Mouse (Mus musculus): ENCODE measurements at regions not wholly inside any gene's neighbourhood (a gene's known extent, or its start where the extent isn't known, plus 50 kb on each side); places are given as distances from the start of the nearest gene placed in this dataset.

DNA sequence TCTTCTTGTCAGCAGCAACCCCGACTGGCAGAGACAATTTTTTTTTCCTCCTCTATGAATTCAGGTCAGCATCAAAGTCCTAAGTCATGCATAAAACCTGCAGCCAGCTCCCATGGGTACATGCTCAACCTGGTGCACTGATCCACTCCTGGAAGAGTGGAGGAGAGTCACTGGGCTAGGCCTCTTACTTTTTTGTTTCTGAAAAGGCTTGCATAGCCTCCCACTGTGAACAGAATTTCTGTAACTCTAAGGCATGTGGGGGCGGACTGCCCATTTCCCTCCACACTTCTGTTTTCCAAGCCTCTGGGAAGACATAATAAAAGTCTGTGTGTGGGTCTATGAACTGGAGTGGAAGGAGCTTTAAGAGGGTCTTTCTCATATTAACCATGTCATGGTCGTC lies 218.8 kb downstream of the Gpat3 start:
- no peaks in the 10 kb centered on the region for H3K27me3 ChIP-seq (ENCODE audit: insufficient read depth, poor library complexity, severe bottlenecking)
- H3K36me3 ChIP-seq, result no peaks in the 10 kb centered on the region
- no peaks in the 10 kb centered on the region for H3K9me3 ChIP-seq
- whole genome bisulfite sequencing, result 85% methylated on average over 3 of the region's 3 CpGs
- no peaks in the 10 kb centered on the region for H3K4me1 ChIP-seq
- DNase-seq (ENCODE audit: low spot score), result no peak
- no peak overlapping the region for H3K4me3 ChIP-seq
- no peak overlapping the region for H3K27ac ChIP-seq

DNA sequence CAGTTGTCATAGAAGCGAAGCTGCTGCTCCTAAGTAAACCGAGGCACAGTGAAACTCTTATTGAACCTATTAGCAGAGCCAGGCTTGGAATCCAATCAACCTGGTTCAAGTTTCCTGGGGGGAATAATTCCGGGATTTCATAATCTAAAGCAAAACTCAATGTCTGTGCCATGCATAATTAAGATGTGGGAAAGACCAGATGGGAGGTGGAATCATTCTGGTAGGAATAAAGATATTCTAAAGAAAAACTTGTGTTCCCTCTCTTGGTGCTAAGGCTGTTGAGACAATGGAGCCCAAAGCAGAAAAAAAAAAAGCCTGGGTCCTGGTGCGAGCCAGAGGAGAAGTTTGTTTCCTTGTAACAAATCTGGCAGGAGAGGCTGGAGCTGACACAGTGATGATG lies 217.7 kb downstream of the Gpat3 start:
- H3K4me3 ChIP-seq, result no peak overlapping the region
- no peak overlapping the region for H3K27ac ChIP-seq
- no peaks in the 10 kb centered on the region for H3K27me3 ChIP-seq (ENCODE audit: insufficient read depth, poor library complexity, severe bottlenecking)
- H3K9me3 ChIP-seq, result no peaks in the 10 kb centered on the region
- no peak for DNase-seq (ENCODE audit: low spot score)
- WGBS, result 79% methylated on average over 4 of the region's 4 CpGs
- H3K36me3 ChIP-seq, result no peaks in the 10 kb centered on the region
- no peaks in the 10 kb centered on the region for H3K4me1 ChIP-seq

DNA sequence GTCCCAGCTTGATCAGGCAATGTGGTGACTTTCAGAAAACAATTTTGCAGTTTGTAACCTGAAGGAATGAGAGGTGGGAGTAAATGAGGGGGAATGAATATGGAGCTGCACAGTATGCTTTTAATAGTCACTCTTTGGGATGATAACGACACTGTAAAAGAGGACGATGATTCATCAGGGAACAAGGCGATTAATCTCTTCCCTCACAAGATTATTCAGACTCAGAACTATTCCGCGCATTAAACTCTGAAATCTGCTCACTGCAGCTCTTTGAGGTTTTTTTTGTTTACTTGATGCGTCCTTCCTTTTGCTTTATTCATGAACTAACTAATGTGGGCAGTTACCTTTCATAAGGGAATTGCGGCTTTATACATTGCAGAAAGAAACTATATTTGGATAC lies 206.1 kb downstream of the Gpat3 start:
- WGBS, result 88% methylated on average over 7 of the region's 7 CpGs
- Histone ChIP-seq H3K27me3 (ENCODE audit: insufficient read depth, poor library complexity, severe bottlenecking) (no peaks in the 10 kb centered on the region), H3K27ac (no peak overlapping the region), H3K4me1 (no peaks in the 10 kb centered on the region), H3K9me3 (no peaks in the 10 kb centered on the region), H3K36me3 (no peaks in the 10 kb centered on the region), H3K4me3 (no peak overlapping the region)
- no peak for DNase-seq (ENCODE audit: low spot score)

- 49% methylated on average over 9 of the region's 9 CpGs for WGBS
- Histone ChIP-seq H3K36me3 (no peaks in the 10 kb centered on the region), H3K4me1 (peaks cover 10% of the 10 kb centered on the region; the same call in 1 of the 2 replicates), H3K4me3 (no peak overlapping the region), H3K27me3 (ENCODE audit: insufficient read depth, poor library complexity, severe bottlenecking) (no peaks in the 10 kb centered on the region), H3K9me3 (no peaks in the 10 kb centered on the region), H3K27ac (peak overlapping the region; percentile 18; the same call in 1 of the 2 replicates)
- peak; percentile 68 for DNase-seq (ENCODE audit: low spot score)
Observed at GRCm38 (mm10) chr5:101040488-101040887, 195.0 kb downstream of the Gpat3 start.

GRCm38 (mm10) chr5:101032968-101033367 lies 187.5 kb downstream of the Gpat3 start:
- H3K9me3 ChIP-seq, result no peaks in the 10 kb centered on the region
- no peaks in the 10 kb centered on the region for H3K27me3 ChIP-seq (ENCODE audit: insufficient read depth, poor library complexity, severe bottlenecking)
- H3K36me3 ChIP-seq, result no peaks in the 10 kb centered on the region
- DNase-seq (ENCODE audit: low spot score), result no peak
- WGBS, result 78% methylated on average over 16 of the region's 16 CpGs
- H3K27ac ChIP-seq, result no peak overlapping the region
- no peaks in the 10 kb centered on the region for H3K4me1 ChIP-seq
- no peak overlapping the region for H3K4me3 ChIP-seq

- no peak for DNase-seq (ENCODE audit: low spot score)
- Histone ChIP-seq H3K4me3 (no peak overlapping the region), H3K27ac (no peak overlapping the region), H3K27me3 (ENCODE audit: insufficient read depth, poor library complexity, severe bottlenecking) (no peaks in the 10 kb centered on the region), H3K4me1 (no peaks in the 10 kb centered on the region), H3K36me3 (no peaks in the 10 kb centered on the region), H3K9me3 (no peaks in the 10 kb centered on the region)
- WGBS, result 81% methylated on average over 12 of the region's 12 CpGs
Observed at GRCm38 (mm10) chr5:101032147-101032900, 186.8 kb downstream of the Gpat3 start.

GRCm38 (mm10) chr5:101024796-101025195 lies 179.3 kb downstream of the Gpat3 start:
- Histone ChIP-seq H3K27me3 (ENCODE audit: insufficient read depth, poor library complexity, severe bottlenecking) (no peaks in the 10 kb centered on the region), H3K9me3 (no peaks in the 10 kb centered on the region), H3K4me1 (peaks cover 9% of the 10 kb centered on the region; the same call in 1 of the 2 replicates), H3K36me3 (no peaks in the 10 kb centered on the region), H3K27ac (no peak overlapping the region), H3K4me3 (no peak overlapping the region)
- WGBS, result 63% methylated on average over 5 of the region's 5 CpGs
- DNase-seq (ENCODE audit: low spot score), result no peak

GRCm38 (mm10) chr5:101023784-101024183 lies 178.3 kb downstream of the Gpat3 start:
- Histone ChIP-seq H3K27ac (no peak overlapping the region), H3K36me3 (no peaks in the 10 kb centered on the region), H3K27me3 (ENCODE audit: insufficient read depth, poor library complexity, severe bottlenecking) (no peaks in the 10 kb centered on the region), H3K9me3 (no peaks in the 10 kb centered on the region), H3K4me3 (no peak overlapping the region), H3K4me1 (peaks cover 9% of the 10 kb centered on the region; the same call in 1 of the 2 replicates)
- 75% methylated on average over 8 of the region's 8 CpGs for WGBS
- no peak for DNase-seq (ENCODE audit: low spot score)

DNA sequence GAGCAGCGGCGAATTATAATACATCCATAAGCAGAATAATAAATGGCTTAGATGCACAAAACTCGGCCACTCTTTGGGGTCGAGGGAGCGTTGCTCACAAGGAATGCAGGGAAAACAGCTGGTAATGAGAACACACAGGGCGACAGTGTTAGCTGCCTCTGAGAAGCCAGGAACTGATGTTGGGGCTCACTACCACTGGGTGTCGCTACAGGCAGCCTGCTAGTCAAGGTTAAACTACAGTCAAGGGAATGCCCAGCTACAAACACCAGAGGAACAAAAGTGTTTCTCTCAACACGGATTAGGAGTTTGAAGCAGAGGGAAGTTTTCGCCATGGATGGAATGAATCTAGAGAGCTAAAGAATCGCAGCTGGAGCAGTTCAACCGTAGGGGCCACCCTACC lies 175.3 kb downstream of the Gpat3 start:
- no peaks in the 10 kb centered on the region for H3K36me3 ChIP-seq
- WGBS, result 8% methylated on average over 11 of the region's 11 CpGs
- DNase-seq (ENCODE audit: low spot score), result peak; percentile 81
- peaks cover 9% of the 10 kb centered on the region; the same call in 1 of the 2 replicates for H3K4me1 ChIP-seq
- 0 out of 2 replicates have a peak overlapping the region, but pooled peaks have one; percentile 42 for H3K27ac ChIP-seq
- H3K27me3 ChIP-seq (ENCODE audit: insufficient read depth, poor library complexity, severe bottlenecking), result no peaks in the 10 kb centered on the region
- H3K4me3 ChIP-seq, result 0 out of 2 replicates have a peak overlapping the region, but pooled peaks have one; percentile 12
- no peaks in the 10 kb centered on the region for H3K9me3 ChIP-seq

- H3K27me3 ChIP-seq (ENCODE audit: insufficient read depth, poor library complexity, severe bottlenecking), result no peaks in the 10 kb centered on the region
- no peak overlapping the region for H3K4me3 ChIP-seq
- no peaks in the 10 kb centered on the region for H3K9me3 ChIP-seq
- DNase-seq (ENCODE audit: low spot score), result no peak
- no peaks in the 10 kb centered on the region for H3K36me3 ChIP-seq
- no peak overlapping the region for H3K27ac ChIP-seq
- WGBS, result 63% methylated on average over 5 of the region's 5 CpGs
- H3K4me1 ChIP-seq, result no peaks in the 10 kb centered on the region
Observed at GRCm38 (mm10) chr5:101013844-101014243, 168.3 kb downstream of the Gpat3 start.

- Histone ChIP-seq H3K27ac (no peak overlapping the region), H3K4me1 (no peaks in the 10 kb centered on the region), H3K27me3 (ENCODE audit: insufficient read depth, poor library complexity, severe bottlenecking) (no peaks in the 10 kb centered on the region), H3K36me3 (no peaks in the 10 kb centered on the region), H3K9me3 (no peaks in the 10 kb centered on the region), H3K4me3 (no peak overlapping the region)
- WGBS, result 61% methylated on average over 3 of the region's 3 CpGs
- DNase-seq (ENCODE audit: low spot score), result no peak
Observed at GRCm38 (mm10) chr5:101005216-101005615, 159.7 kb downstream of the Gpat3 start.

DNA sequence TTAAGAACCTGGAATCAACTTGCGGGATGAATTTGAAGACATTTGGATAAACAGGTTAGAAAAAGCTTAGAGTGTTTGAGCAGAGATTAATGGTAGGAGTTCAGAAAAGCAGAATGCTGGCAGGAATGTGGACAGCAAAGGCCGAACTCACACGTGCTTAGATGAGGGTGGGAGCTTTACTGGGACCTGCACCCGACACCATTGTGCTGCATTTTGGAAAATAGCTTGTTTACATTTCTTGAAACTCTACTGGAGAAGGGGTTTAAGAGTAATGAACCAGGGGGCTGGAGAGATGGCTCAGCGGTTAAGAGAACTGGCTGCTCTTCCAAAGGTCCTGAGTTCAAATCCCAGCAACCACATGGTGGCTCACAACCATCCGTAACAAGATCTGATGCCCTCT lies 154.9 kb downstream of the Gpat3 start:
- DNase-seq (ENCODE audit: low spot score), result no peak
- H3K4me1 ChIP-seq, result peaks cover 5% of the 10 kb centered on the region; the same call in 1 of the 2 replicates
- no peak overlapping the region for H3K27ac ChIP-seq
- no peak overlapping the region for H3K4me3 ChIP-seq
- H3K9me3 ChIP-seq, result no peaks in the 10 kb centered on the region
- H3K36me3 ChIP-seq, result no peaks in the 10 kb centered on the region
- H3K27me3 ChIP-seq (ENCODE audit: insufficient read depth, poor library complexity, severe bottlenecking), result no peaks in the 10 kb centered on the region
- 87% methylated on average over 6 of the region's 6 CpGs for WGBS

DNA sequence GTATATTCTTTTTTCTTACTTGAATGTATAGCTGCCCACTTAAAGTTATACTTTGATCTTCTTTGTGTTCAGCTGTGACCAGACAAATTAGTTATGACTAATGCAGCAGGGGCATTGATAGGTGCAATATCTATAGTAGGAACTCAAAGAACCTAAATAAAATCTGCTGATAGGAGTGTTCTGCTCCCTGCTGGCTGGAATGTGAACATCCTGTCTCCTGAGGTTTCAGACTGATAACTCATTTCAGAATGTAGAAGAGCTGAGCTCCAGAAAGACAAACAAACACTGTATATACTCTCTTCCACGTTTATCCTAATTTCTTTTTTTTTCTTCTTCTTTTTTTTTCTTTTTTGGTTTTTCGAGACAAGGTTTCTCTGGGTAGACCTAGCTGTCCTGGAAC lies 146.9 kb downstream of the Gpat3 start:
- Histone ChIP-seq H3K27ac (no peak overlapping the region), H3K27me3 (ENCODE audit: insufficient read depth, poor library complexity, severe bottlenecking) (no peaks in the 10 kb centered on the region), H3K4me1 (no peaks in the 10 kb centered on the region), H3K36me3 (no peaks in the 10 kb centered on the region), H3K9me3 (no peaks in the 10 kb centered on the region), H3K4me3 (no peak overlapping the region)
- WGBS, result 75% methylated on average over 2 of the region's 2 CpGs
- DNase-seq (ENCODE audit: low spot score), result no peak

GRCm38 (mm10) chr5:100991626-100992025 lies 146.1 kb downstream of the Gpat3 start:
- Histone ChIP-seq H3K27ac (no peak overlapping the region), H3K9me3 (no peaks in the 10 kb centered on the region), H3K27me3 (ENCODE audit: insufficient read depth, poor library complexity, severe bottlenecking) (no peaks in the 10 kb centered on the region), H3K4me3 (no peak overlapping the region), H3K4me1 (no peaks in the 10 kb centered on the region), H3K36me3 (no peaks in the 10 kb centered on the region)
- no peak for DNase-seq (ENCODE audit: low spot score)
- WGBS, result 24% methylated on average over 5 of the region's 5 CpGs

Data from heart, embryonic 10.5 days (tissue).